Mouse (Mus musculus): ENCODE results near the gene Tmem256. TPM values are rescaled to one million over a fixed set of nuclear protein-coding genes. Genes with fewer than 3 reads are reported as not detected.
A peak's percentile ranks its signal among the peaks of the same experiment; 100 is the strongest.

Tmem256 gene
- polyA plus RNA-seq, 1 experiment from 2014 or later: 276 TPM

GRCm38 (mm10) chr11:69880506-69880852, 42.2 kb downstream of the Tmem256 start:
- under 1% methylated on average over 18 of the region's 18 CpGs for WGBS
- H3K4me1 ChIP-seq (replicated peaks; ENCODE audit: control insufficient read depth, insufficient read depth, low read length): no peaks in the 10 kb centered on the region; the same call in none of the 2 replicates
- peak overlapping the region; percentile 68 for H3K4me2 ChIP-seq (replicated peaks; ENCODE audit: low read depth, low read length)
- no peaks in the 10 kb centered on the region for H3K9me3 ChIP-seq (ENCODE audit: control insufficient read depth, low read length)
- H3K27me3 ChIP-seq (ENCODE audit: control insufficient read depth, insufficient read depth, low read length): no peaks in the 10 kb centered on the region
- peak overlapping the region; percentile 61; the same call in 1 of the 2 replicates for H3K9ac ChIP-seq (ENCODE audit: low read depth, low read length)
- peak; percentile 72 for DNase-seq (ENCODE audit: low spot score)
- H3K27ac ChIP-seq (ENCODE audit: low read depth, low read length): peak overlapping the region; percentile 67; the same call in 1 of the 2 replicates
- H3K36me3 ChIP-seq (ENCODE audit: control insufficient read depth, insufficient read depth, low read length): no peaks in the 10 kb centered on the region
- peak overlapping the region; percentile 46 for H3K4me3 ChIP-seq (ENCODE audit: low read depth, low read length)
- peak; percentile 36; the same call in 1 of the 2 replicates for ATAC-seq (ENCODE audit: low FRiP score)

- under 1% methylated on average over 45 of the region's 46 CpGs for WGBS
- H3K4me3 ChIP-seq (ENCODE audit: low read depth, low read length): peak within 1 kb of the TSS; percentile 46
- ATAC-seq (ENCODE audit: low FRiP score) (peak; percentile 73), DNase-seq (ENCODE audit: low spot score) (peak; percentile 80)
- no peaks in the 10 kb centered on the region for H3K36me3 ChIP-seq (ENCODE audit: control insufficient read depth, insufficient read depth, low read length)
- H3K9me3 ChIP-seq (ENCODE audit: control insufficient read depth, low read length): no peaks in the 10 kb centered on the region
- H3K9ac ChIP-seq (ENCODE audit: low read depth, low read length): peak within 1 kb of the TSS; percentile 61
- H3K4me2 ChIP-seq (replicated peaks; ENCODE audit: low read depth, low read length): peak within 1 kb of the TSS; percentile 68
- no peaks in the 10 kb centered on the region for H3K27me3 ChIP-seq (ENCODE audit: control insufficient read depth, insufficient read depth, low read length)
- peak within 1 kb of the TSS; percentile 67 for H3K27ac ChIP-seq (ENCODE audit: low read depth, low read length)
- no peaks in the 10 kb centered on the region; the same call in none of the 2 replicates for H3K4me1 ChIP-seq (replicated peaks; ENCODE audit: control insufficient read depth, insufficient read depth, low read length)
These were observed 42.7 kb downstream of the Tmem256 start, which contains the start of gene Kctd11 for GRCm38 (mm10) chr11:69880853-69881603. TSS of gene Kctd11 (minus strand) at chr11:69881406.

GRCm38 (mm10) chr11:69881787-69882670, 43.7 kb downstream of the Tmem256 start:
- no peak overlapping the region for H3K27ac ChIP-seq (ENCODE audit: low read depth, low read length)
- no peaks in the 10 kb centered on the region for H3K27me3 ChIP-seq (ENCODE audit: control insufficient read depth, insufficient read depth, low read length)

GRCm38 (mm10) chr11:69883066-69883465, 44.8 kb downstream of the Tmem256 start:
- H3K27me3 ChIP-seq (ENCODE audit: control insufficient read depth, insufficient read depth, low read length): no peaks in the 10 kb centered on the region
- no peaks in the 10 kb centered on the region; the same call in none of the 2 replicates for H3K4me1 ChIP-seq (replicated peaks; ENCODE audit: control insufficient read depth, insufficient read depth, low read length)
- no peaks in the 10 kb centered on the region for H3K36me3 ChIP-seq (ENCODE audit: control insufficient read depth, insufficient read depth, low read length)
- no peak for ATAC-seq (ENCODE audit: low FRiP score)
- H3K4me2 ChIP-seq (replicated peaks; ENCODE audit: low read depth, low read length): no peak overlapping the region
- no peak overlapping the region for H3K9ac ChIP-seq (ENCODE audit: low read depth, low read length)
- DNase-seq (ENCODE audit: low spot score): peak; percentile 32
- H3K4me3 ChIP-seq (ENCODE audit: low read depth, low read length): no peak overlapping the region
- H3K27ac ChIP-seq (ENCODE audit: low read depth, low read length): no peak overlapping the region
- no peaks in the 10 kb centered on the region for H3K9me3 ChIP-seq (ENCODE audit: control insufficient read depth, low read length)
- WGBS: 69% methylated on average over 4 of the region's 4 CpGs

More at GRCm38 (mm10) chr11:69881787-69882670, 43.7 kb downstream of the Tmem256 start:
- Histone ChIP-seq H3K4me1 (replicated peaks; ENCODE audit: control insufficient read depth, insufficient read depth, low read length) (no peaks in the 10 kb centered on the region; the same call in none of the 2 replicates), H3K4me3 (ENCODE audit: low read depth, low read length) (no peak overlapping the region; the same call in none of the 2 replicates), H3K9me3 (ENCODE audit: control insufficient read depth, low read length) (no peaks in the 10 kb centered on the region), H3K9ac (ENCODE audit: low read depth, low read length) (peak overlapping the region; percentile 61; the same call in 1 of the 2 replicates), H3K36me3 (ENCODE audit: control insufficient read depth, insufficient read depth, low read length) (no peaks in the 10 kb centered on the region), H3K4me2 (replicated peaks; ENCODE audit: low read depth, low read length) (peak overlapping the region; percentile 68)
- 62% methylated on average over 21 of the region's 21 CpGs for WGBS
- ATAC-seq (ENCODE audit: low FRiP score) (no peak), DNase-seq (ENCODE audit: low spot score) (no peak)

GRCm38 (mm10) chr11:69883527-69884151, 45.3 kb downstream of the Tmem256 start:
- WGBS: 89% methylated on average over 8 of the region's 8 CpGs
- H3K4me3 ChIP-seq (ENCODE audit: low read depth, low read length): no peak overlapping the region
- no peak overlapping the region for H3K27ac ChIP-seq (ENCODE audit: low read depth, low read length)
- no peaks in the 10 kb centered on the region; the same call in none of the 2 replicates for H3K4me1 ChIP-seq (replicated peaks; ENCODE audit: control insufficient read depth, insufficient read depth, low read length)
- H3K4me2 ChIP-seq (replicated peaks; ENCODE audit: low read depth, low read length): no peak overlapping the region
- H3K9ac ChIP-seq (ENCODE audit: low read depth, low read length): no peak overlapping the region
- H3K27me3 ChIP-seq (ENCODE audit: control insufficient read depth, insufficient read depth, low read length): no peaks in the 10 kb centered on the region
- DNase-seq (ENCODE audit: low spot score) (no peak), ATAC-seq (ENCODE audit: low FRiP score) (no peak)
- H3K9me3 ChIP-seq (ENCODE audit: control insufficient read depth, low read length): no peaks in the 10 kb centered on the region
- no peaks in the 10 kb centered on the region for H3K36me3 ChIP-seq (ENCODE audit: control insufficient read depth, insufficient read depth, low read length)

GRCm38 (mm10) chr11:69884240-69884639, 45.9 kb downstream of the Tmem256 start:
- DNase-seq (ENCODE audit: low spot score): no peak
- H3K9me3 ChIP-seq (ENCODE audit: control insufficient read depth, low read length): no peaks in the 10 kb centered on the region
- H3K27me3 ChIP-seq (ENCODE audit: control insufficient read depth, insufficient read depth, low read length): no peaks in the 10 kb centered on the region
- WGBS: 88% methylated on average over 9 of the region's 9 CpGs
- no peak overlapping the region for H3K4me3 ChIP-seq (ENCODE audit: low read depth, low read length)
- H3K4me1 ChIP-seq (replicated peaks; ENCODE audit: control insufficient read depth, insufficient read depth, low read length): no peaks in the 10 kb centered on the region; the same call in none of the 2 replicates
- no peak overlapping the region for H3K4me2 ChIP-seq (replicated peaks; ENCODE audit: low read depth, low read length)
- H3K27ac ChIP-seq (ENCODE audit: low read depth, low read length): no peak overlapping the region
- ATAC-seq (ENCODE audit: low FRiP score): no peak
- no peaks in the 10 kb centered on the region for H3K36me3 ChIP-seq (ENCODE audit: control insufficient read depth, insufficient read depth, low read length)
- no peak overlapping the region for H3K9ac ChIP-seq (ENCODE audit: low read depth, low read length)

GRCm38 (mm10) chr11:69884663-69885062, 46.3 kb downstream of the Tmem256 start:
- Histone ChIP-seq H3K4me1 (replicated peaks; ENCODE audit: control insufficient read depth, insufficient read depth, low read length) (no peaks in the 10 kb centered on the region; the same call in none of the 2 replicates), H3K27me3 (ENCODE audit: control insufficient read depth, insufficient read depth, low read length) (no peaks in the 10 kb centered on the region), H3K4me2 (replicated peaks; ENCODE audit: low read depth, low read length) (no peak overlapping the region), H3K9ac (ENCODE audit: low read depth, low read length) (no peak overlapping the region), H3K9me3 (ENCODE audit: control insufficient read depth, low read length) (no peaks in the 10 kb centered on the region), H3K27ac (ENCODE audit: low read depth, low read length) (no peak overlapping the region), H3K36me3 (ENCODE audit: control insufficient read depth, insufficient read depth, low read length) (no peaks in the 10 kb centered on the region), H3K4me3 (ENCODE audit: low read depth, low read length) (no peak overlapping the region)
- no peak for ATAC-seq (ENCODE audit: low FRiP score)
- WGBS: 80% methylated on average over 8 of the region's 8 CpGs
- DNase-seq (ENCODE audit: low spot score): no peak

GRCm38 (mm10) chr11:69886907-69887635, 48.8 kb downstream of the Tmem256 start:
- no peak overlapping the region for H3K27ac ChIP-seq (ENCODE audit: low read depth, low read length)
- no peak for DNase-seq (ENCODE audit: low spot score)
- no peaks in the 10 kb centered on the region for H3K36me3 ChIP-seq (ENCODE audit: control insufficient read depth, insufficient read depth, low read length)
- no peak for ATAC-seq (ENCODE audit: low FRiP score)
- no peaks in the 10 kb centered on the region for H3K27me3 ChIP-seq (ENCODE audit: control insufficient read depth, insufficient read depth, low read length)
- H3K4me2 ChIP-seq (replicated peaks; ENCODE audit: low read depth, low read length): no peak overlapping the region
- no peaks in the 10 kb centered on the region for H3K9me3 ChIP-seq (ENCODE audit: control insufficient read depth, low read length)
- no peak overlapping the region for H3K9ac ChIP-seq (ENCODE audit: low read depth, low read length)
- no peak overlapping the region for H3K4me3 ChIP-seq (ENCODE audit: low read depth, low read length)
- H3K4me1 ChIP-seq (replicated peaks; ENCODE audit: control insufficient read depth, insufficient read depth, low read length): no peaks in the 10 kb centered on the region
- WGBS: 76% methylated on average over 8 of the region's 8 CpGs
